Mouse (Mus musculus): ENCODE data around the gene Slc17a1.

DNA sequence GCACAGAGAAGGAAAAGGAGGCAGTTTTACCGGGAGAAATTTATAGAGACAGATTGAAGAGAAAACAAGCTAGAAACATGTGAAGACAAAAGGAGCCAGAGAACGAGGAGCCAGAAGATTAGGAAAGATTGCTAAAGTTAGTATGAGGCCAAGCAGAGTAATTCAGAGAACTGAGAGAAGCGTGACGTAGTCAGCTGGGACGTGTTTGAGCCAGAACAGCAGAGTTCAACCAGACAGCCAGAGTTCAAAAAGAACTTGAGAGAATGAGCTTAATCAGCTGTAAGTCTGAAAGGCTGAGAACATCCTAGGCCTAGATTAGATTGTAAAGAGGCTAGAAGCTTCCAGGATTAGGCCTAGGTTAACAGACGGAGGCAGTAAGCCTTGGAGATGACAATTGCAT, 72.7 kb downstream of the Slc17a1 start:
- no peak for TF ChIP-seq MAFK (IDR thresholded peaks at IDR 0.05; ENCODE audit: insufficient read depth, low read depth, low read length)
- TF ChIP-seq HCFC1 (IDR thresholded peaks at IDR 0.05; ENCODE audit: borderline replicate concordance, insufficient read depth, low read length) = no peak
- no peak for TF ChIP-seq ZC3H11A (IDR thresholded peaks at IDR 0.05; ENCODE audit: borderline replicate concordance, low read depth, low read length)
- no peak for TF ChIP-seq CHD2 (IDR thresholded peaks at IDR 0.05; ENCODE audit: low read depth, low read length)

Data from ES-E14 (cell line).